Mouse (Mus musculus) adrenal gland, postnatal 36 days (tissue): ENCODE results near the gene 2700081O15Rik. TPM values are rescaled to one million over a fixed set of nuclear protein-coding genes. Genes with fewer than 3 reads are reported as not detected.
A peak's percentile ranks its signal among the peaks of the same experiment; 100 is the strongest.

ENCODE experiments used
- DNase-seq, 2 experiments: peaks; one replicate each; pipeline ENCODE4 v3.0.0; 2021; ENCODE audit warnings: mixed read lengths in 1 of 2
- total RNA-seq, 2 experiments: library from RNA; stranded (reverse); gene quantifications; 2 replicates each; pipeline ENCODE4 v1.2.3; 2021

Gene 2700081O15Rik
- total RNA-seq, 2 experiments from 2014 or later: 22.0 to 23.7 TPM

- DNase-seq: no peak
These were observed 2.7 kb downstream of the 2700081O15Rik start for GRCm38 (mm10) chr19:7420108-7420507.

- no peak for DNase-seq
These were observed 3.6 kb downstream of the 2700081O15Rik start for GRCm38 (mm10) chr19:7420841-7421601.

- DNase-seq: peak; percentile 64 to 81
These were observed 4.5 kb downstream of the 2700081O15Rik start for GRCm38 (mm10) chr19:7421602-7422591.

- DNase-seq: peak in 1 of 2 experiments; percentile 50
These were observed 5.2 kb downstream of the 2700081O15Rik start for GRCm38 (mm10) chr19:7422656-7423027.

- peak; percentile 87 to 89 for DNase-seq
These were observed 5.7 kb downstream of the 2700081O15Rik start for GRCm38 (mm10) chr19:7423028-7423655.

GRCm38 (mm10) chr19:7423656-7424030 lies 6.2 kb downstream of the 2700081O15Rik start:
- DNase-seq: no peak

- no peak for DNase-seq
These were observed 6.7 kb downstream of the 2700081O15Rik start for GRCm38 (mm10) chr19:7424131-7424530.

- no peak for DNase-seq
These were observed 7.4 kb downstream of the 2700081O15Rik start for GRCm38 (mm10) chr19:7424590-7425397.

- DNase-seq: no peak
These were observed 8.0 kb downstream of the 2700081O15Rik start for GRCm38 (mm10) chr19:7425398-7425775.

- DNase-seq: no peak
These were observed 17.5 kb downstream of the 2700081O15Rik start for GRCm38 (mm10) chr19:7434887-7435286.

- peak in 1 of 2 experiments; percentile 63 for DNase-seq
These were observed 18.9 kb downstream of the 2700081O15Rik start for GRCm38 (mm10) chr19:7436061-7436970.

GRCm38 (mm10) chr19:7438295-7438694 lies 20.9 kb downstream of the 2700081O15Rik start:
- no peak for DNase-seq

- peak; percentile 31 to 68 for DNase-seq
These were observed 24.1 kb downstream of the 2700081O15Rik start for GRCm38 (mm10) chr19:7441493-7441892.

GRCm38 (mm10) chr19:7445105-7445504 lies 27.7 kb downstream of the 2700081O15Rik start:
- DNase-seq: no peak

GRCm38 (mm10) chr19:7445596-7445995 lies 28.2 kb downstream of the 2700081O15Rik start:
- no peak for DNase-seq

- no peak for DNase-seq
These were observed 39.4 kb downstream of the 2700081O15Rik start for GRCm38 (mm10) chr19:7456803-7457202.

- DNase-seq: no peak
These were observed 41.5 kb downstream of the 2700081O15Rik start for GRCm38 (mm10) chr19:7458901-7459300.

- no peak for DNase-seq
These were observed 41.9 kb downstream of the 2700081O15Rik start for GRCm38 (mm10) chr19:7459370-7459769.

- no peak for DNase-seq
These were observed 50.5 kb downstream of the 2700081O15Rik start for GRCm38 (mm10) chr19:7467915-7468314.

- DNase-seq: no peak
These were observed 53.2 kb downstream of the 2700081O15Rik start for GRCm38 (mm10) chr19:7470643-7471042.
